20 mouse cellular contexts compared by ENCODE assay signal in genomic region chr11:78586099-78586498, GRCm38 (mm10). TPM values are rescaled to one million over a fixed set of nuclear protein-coding genes. Genes with fewer than 3 reads are reported as not detected.
DNase-seq lines count a peak whose midpoint lies in the region; ATAC-seq and TF ChIP-seq lines count a peak whose summit lies in the region.
"Had no signal": no experiment of that assay in that cellular context is flagged by ENCODE, and none has a peak within 500 bp of the region (broad histone marks: within the 10 kb centered on the region; RNA-seq: fewer than 3 reads in every experiment).

No protein-coding gene starts in this region.

- H3K4me3 ChIP-seq in heart, adult 2 months: no peak overlapping the region
- H3K4me3 ChIP-seq in heart, embryonic 11.5 days (ENCODE audit: low read depth, low read length): no peak overlapping the region
- no peak overlapping the region for H3K4me3 ChIP-seq in midbrain, postnatal 0 days (ENCODE audit: low read depth, low read length)
- no peak overlapping the region for H3K4me3 ChIP-seq in midbrain, embryonic 14.5 days (replicated peaks; ENCODE audit: low read depth, low read length)
- H3K4me3 ChIP-seq: embryonic facial prominence, embryonic 10.5 days; erythroblast, embryonic 14.5 days had no signal

- no peak for TF ChIP-seq EP300 in heart, adult 2 months (IDR thresholded peaks at IDR 0.05; ENCODE audit: insufficient read depth, low read depth, low read length)

- no peaks in the 10 kb centered on the region for H3K27me3 ChIP-seq in heart, adult 2 months (ENCODE audit: control insufficient read depth, insufficient read depth, low read length)
- no peaks in the 10 kb centered on the region for H3K27me3 ChIP-seq in heart, embryonic 11.5 days (ENCODE audit: control insufficient read depth, insufficient read depth, low read length)
- no peaks in the 10 kb centered on the region for H3K27me3 ChIP-seq in midbrain, postnatal 0 days (ENCODE audit: insufficient read depth, low read length)
- H3K27me3 ChIP-seq in midbrain, embryonic 14.5 days (ENCODE audit: control insufficient read depth, insufficient read depth, low read length): no peaks in the 10 kb centered on the region
- no peaks in the 10 kb centered on the region; the same call in 1 of the 2 replicates for H3K27me3 ChIP-seq in splenic B cell, adult 2 months (ENCODE audit: control insufficient read depth, insufficient read depth, low read length, poor library complexity, severe bottlenecking)

- no peak for DNase-seq in heart, adult 2 months
- DNase-seq in midbrain, postnatal 0 days (ENCODE audit: low spot score): no peak
- no peak for DNase-seq in midbrain, embryonic 14.5 days
- DNase-seq in ES-CJ7 (ENCODE audit: low read depth, low spot score): peak; percentile 31
- peak; percentile 23 for DNase-seq in splenic B cell, adult 2 months (ENCODE audit: low read depth, low spot score)
- no peak for DNase-seq in cerebellum, postnatal 25 days
- DNase-seq in urinary bladder, postnatal 4 days (ENCODE audit: low spot score in 2 of 2): no peak
- DNase-seq: adrenal gland, postnatal 14 days; cerebellum, adult 8-10 months; heart, adult 18-20 months; heart, postnatal 10 days; kidney, adult 8-10 months; lung, adult 18-20 months; right cerebral cortex, postnatal 4 days had no signal

- TF ChIP-seq POLR2A in heart, adult 2 months (IDR thresholded peaks at IDR 0.05; ENCODE audit: insufficient read depth, low read depth, low read length): no peak

- no peaks in the 10 kb centered on the region for H3K4me1 ChIP-seq in heart, adult 2 months (ENCODE audit: control insufficient read depth, insufficient read depth, low read length)
- no peaks in the 10 kb centered on the region; the same call in 1 of the 2 replicates for H3K4me1 ChIP-seq in heart, embryonic 11.5 days (ENCODE audit: control insufficient read depth, insufficient read depth, low read length)
- H3K4me1 ChIP-seq in midbrain, postnatal 0 days (ENCODE audit: insufficient read depth, low read length): no peaks in the 10 kb centered on the region
- no peaks in the 10 kb centered on the region for H3K4me1 ChIP-seq in midbrain, embryonic 14.5 days (ENCODE audit: control insufficient read depth, insufficient read depth, low read length)
- H3K4me1 ChIP-seq: embryonic facial prominence, embryonic 10.5 days had no signal

- H3K27ac ChIP-seq in heart, adult 2 months: no peak overlapping the region
- H3K27ac ChIP-seq in heart, embryonic 11.5 days (ENCODE audit: low read depth, low read length): no peak overlapping the region
- no peak overlapping the region for H3K27ac ChIP-seq in midbrain, postnatal 0 days (ENCODE audit: low read depth, low read length)
- no peak overlapping the region for H3K27ac ChIP-seq in midbrain, embryonic 14.5 days (replicated peaks; ENCODE audit: low read depth, low read length)
- H3K27ac ChIP-seq: embryonic facial prominence, embryonic 10.5 days; hindbrain, embryonic 14.5 days had no signal

- no peak for ATAC-seq in heart, embryonic 11.5 days (replicated peaks; ENCODE audit: insufficient number of reproducible peaks, low FRiP score, low TSS enrichment)
- no peak for ATAC-seq in midbrain, postnatal 0 days (ENCODE audit: low FRiP score)
- no peak for ATAC-seq in midbrain, embryonic 14.5 days (ENCODE audit: low FRiP score, low TSS enrichment)
- ATAC-seq: forebrain, embryonic 16.5 days; midbrain, embryonic 16.5 days had no signal

- peak; percentile 51 for TF ChIP-seq CTCF in heart, adult 2 months (IDR thresholded peaks at IDR 0.05)
- TF ChIP-seq CTCF in midbrain, postnatal 0 days (IDR thresholded peaks at IDR 0.05): peak; percentile 41

- H3K36me3 ChIP-seq in heart, adult 2 months (ENCODE audit: control insufficient read depth, insufficient read depth, low read length): no peaks in the 10 kb centered on the region; the same call in 1 of the 2 replicates
- H3K36me3 ChIP-seq in heart, embryonic 11.5 days (ENCODE audit: control insufficient read depth, insufficient read depth, low read length): peaks cover 15% of the 10 kb centered on the region
- H3K36me3 ChIP-seq in midbrain, postnatal 0 days (ENCODE audit: insufficient read depth, low read length): peaks cover 20% of the 10 kb centered on the region
- peaks cover 40% of the 10 kb centered on the region for H3K36me3 ChIP-seq in midbrain, embryonic 14.5 days (ENCODE audit: control insufficient read depth, insufficient read depth, low read length)
- H3K36me3 ChIP-seq in splenic B cell, adult 2 months (ENCODE audit: control insufficient read depth, insufficient read depth, low read length, poor library complexity, severe bottlenecking): 0 out of 2 replicates have a peak, but pooled peaks cover 2% of the 10 kb centered on the region

- no peak overlapping the region for H3K4me2 ChIP-seq in heart, embryonic 11.5 days
- no peak overlapping the region for H3K4me2 ChIP-seq in midbrain, postnatal 0 days (ENCODE audit: low read depth, low read length, poor library complexity, severe bottlenecking)
- no peak overlapping the region for H3K4me2 ChIP-seq in midbrain, embryonic 14.5 days (ENCODE audit: low read length)
- H3K4me2 ChIP-seq: hindbrain, embryonic 14.5 days had no signal

- intact Hi-C loops in heart, adult 2 months (cut with DNase I): loop anchor here (5.0 kb wide), 1 partner anchor 236 kb away; no protein-coding TSS in a partner anchor

- no peaks in the 10 kb centered on the region for H3K79me2 ChIP-seq in heart, adult 2 months (replicated peaks; ENCODE audit: control insufficient read depth, insufficient read depth, low read length)

- H3K9me3 ChIP-seq in heart, embryonic 11.5 days (replicated peaks; ENCODE audit: control insufficient read depth, low read length): no peaks in the 10 kb centered on the region
- no peaks in the 10 kb centered on the region for H3K9me3 ChIP-seq in midbrain, postnatal 0 days (ENCODE audit: low read length)
- H3K9me3 ChIP-seq in midbrain, embryonic 14.5 days (ENCODE audit: control insufficient read depth, low read length): no peaks in the 10 kb centered on the region

- H3K9ac ChIP-seq in heart, adult 2 months (ENCODE audit: low read depth, low read length): no peak overlapping the region
- no peak overlapping the region for H3K9ac ChIP-seq in heart, embryonic 11.5 days (ENCODE audit: low read depth, low read length)
- H3K9ac ChIP-seq in midbrain, postnatal 0 days (replicated peaks; ENCODE audit: low read length, poor library complexity, severe bottlenecking): no peak overlapping the region
- H3K9ac ChIP-seq in midbrain, embryonic 14.5 days (replicated peaks; ENCODE audit: low read length): no peak overlapping the region
- H3K9ac ChIP-seq: hindbrain, embryonic 14.5 days had no signal

RNA-seq across cellular contexts. Expression of gene Tmem97, which starts 35.5 kb away (rescaled TPM):
- 1 to 10 TPM; 5.2 to 6.1 TPM for total RNA-seq in heart, adult 2 months (2021)
- 6.4 and 6.8 TPM in 2 replicates for polyA plus RNA-seq in heart, adult 2 months (2012; rRNA removed)
- 82.4 and 88.3 TPM in 2 replicates for polyA plus RNA-seq in heart, embryonic 11.5 days (2014; fragmentation: Nextera tagmentation; extraction: Ambion mirVana)
- total RNA-seq in midbrain, postnatal 0 days (2014; rRNA removed): 38.4 and 45.5 TPM in 2 replicates
- polyA plus RNA-seq in midbrain, postnatal 0 days (2015; fragmentation: Nextera tagmentation; extraction: Ambion mirVana): 41.4 and 42.6 TPM in 2 replicates
- polyA plus RNA-seq in midbrain, embryonic 14.5 days (2014; fragmentation: Nextera tagmentation; extraction: Ambion mirVana): 32.0 and 32.8 TPM in 2 replicates

RNA-seq across cellular contexts. Expression of gene Ift20, which starts 49.9 kb away (rescaled TPM):
- 10 to 100 TPM; 37.6 to 40.6 TPM for total RNA-seq in heart, adult 2 months (2021)
- polyA plus RNA-seq in heart, adult 2 months (2012; rRNA removed): 34.6 and 39.4 TPM in 2 replicates
- 107 and 114 TPM in 2 replicates for polyA plus RNA-seq in heart, embryonic 11.5 days (2014; fragmentation: Nextera tagmentation; extraction: Ambion mirVana)
- 133 and 155 TPM in 2 replicates for total RNA-seq in midbrain, postnatal 0 days (2014; rRNA removed)
- 142 and 148 TPM in 2 replicates for polyA plus RNA-seq in midbrain, postnatal 0 days (2015; fragmentation: Nextera tagmentation; extraction: Ambion mirVana)
- 133 and 135 TPM in 2 replicates for polyA plus RNA-seq in midbrain, embryonic 14.5 days (2014; fragmentation: Nextera tagmentation; extraction: Ambion mirVana)

RNA-seq across cellular contexts. Expression of gene Tnfaip1, which starts 50.0 kb away (rescaled TPM):
- 10 to 100 TPM; 38.2 to 40.1 TPM for total RNA-seq in heart, adult 2 months (2021)
- polyA plus RNA-seq in heart, adult 2 months (2012; rRNA removed): 36.0 and 51.1 TPM in 2 replicates
- 81.1 and 92.5 TPM in 2 replicates for polyA plus RNA-seq in heart, embryonic 11.5 days (2014; fragmentation: Nextera tagmentation; extraction: Ambion mirVana)
- total RNA-seq in midbrain, postnatal 0 days (2014; rRNA removed): 38.2 and 40.5 TPM in 2 replicates
- polyA plus RNA-seq in midbrain, postnatal 0 days (2015; fragmentation: Nextera tagmentation; extraction: Ambion mirVana): 59.1 and 62.7 TPM in 2 replicates
- polyA plus RNA-seq in midbrain, embryonic 14.5 days (2014; fragmentation: Nextera tagmentation; extraction: Ambion mirVana): 51.7 and 58.4 TPM in 2 replicates

Comparison
In these comparisons a context has a peak if more than half of its experiments do, and no peak if none do; other contexts are left out.
1. DNase-seq: peak in ES-CJ7 (single experiment) and splenic B cell, adult 2 months (single experiment); none in heart, adult 2 months (0 of 2), midbrain, postnatal 0 days (single experiment), midbrain, embryonic 14.5 days (single experiment), cerebellum, postnatal 25 days (0 of 2) and urinary bladder, postnatal 4 days (0 of 2).